Mouse (Mus musculus) neural tube, embryonic 14.5 days (tissue): ENCODE results near the gene Asap2. TPM values are rescaled to one million over a fixed set of nuclear protein-coding genes. Genes with fewer than 3 reads are reported as not detected.

ENCODE experiments used
- ATAC-seq: fragments of 200-750 bp; cut with Nextera tagmentation; 2 replicates; pipeline ENCODE4 v1.8.0; 2017; ENCODE audit warnings: low read depth, mild to moderate bottlenecking, moderate TSS enrichment, moderate library complexity
- H3K27ac ChIP-seq: fragments of 300-500 bp; sonication (generic); 2 replicates; pipeline ENCODE4 v1.5.1; 2014; ENCODE audit warnings: low read depth, mild to moderate bottlenecking, control low read depth, low read length, moderate library complexity, mixed read lengths
- H3K27me3 ChIP-seq: fragments of 300-500 bp; sonication (generic); 2 replicates; pipeline ENCODE4 v1.6.1; 2014; ENCODE audit warnings: low read length; ENCODE audit not compliant: control insufficient read depth, insufficient read depth
- H3K36me3 ChIP-seq: fragments of 300-500 bp; sonication (generic); 2 replicates; pipeline ENCODE4 v1.6.1; 2014; ENCODE audit warnings: low read length, mixed read lengths; ENCODE audit not compliant: control insufficient read depth, insufficient read depth
- H3K4me1 ChIP-seq: fragments of 300-500 bp; sonication (generic); 2 replicates; pipeline ENCODE4 v1.6.1; 2014; ENCODE audit warnings: low read length; ENCODE audit not compliant: control insufficient read depth, insufficient read depth
- H3K4me2 ChIP-seq: fragments of 300-500 bp; sonication (generic); 2 replicates; pipeline ENCODE4 v1.6.1; 2014; ENCODE audit warnings: mild to moderate bottlenecking, low read depth, low read length, control low read depth
- H3K4me3 ChIP-seq: fragments of 300-500 bp; sonication (generic); 2 replicates; pipeline ENCODE4 v1.5.1; 2014; ENCODE audit warnings: low read depth, low read length, control low read depth, mixed read lengths
- H3K9ac ChIP-seq: fragments of 300-500 bp; sonication (generic); replicated peaks from 2 replicates; pipeline ENCODE4 v1.6.1; 2014; ENCODE audit warnings: low read depth, mild to moderate bottlenecking, control low read depth, low read length, mixed read lengths
- H3K9me3 ChIP-seq: fragments of 300-500 bp; sonication (generic); 2 replicates; pipeline ENCODE4 v1.6.1; 2016; ENCODE audit warnings: low read length; ENCODE audit not compliant: control insufficient read depth
- WGBS: fragments of 180-500 bp; shearing (Covaris S2); extraction: QIAGEN DNeasy Blood & Tissue Kit; methylation state at CpG from one replicate; pipeline ENCODE4 v1.1.7; 2014; 5-methylcytosine and 5-hydroxymethylcytosine counted together
- polyA plus RNA-seq: library from polyadenylated mRNA; unstranded; fragments of >200 nt; fragmentation: Nextera tagmentation; extraction: Ambion mirVana; gene quantifications from 2 replicates; pipeline ENCODE4 v1.2.1, GENCODE M21; 2014

Gene Asap2
- polyA plus RNA-seq, 1 experiment from 2014 or later, result 19.7 TPM

DNA sequence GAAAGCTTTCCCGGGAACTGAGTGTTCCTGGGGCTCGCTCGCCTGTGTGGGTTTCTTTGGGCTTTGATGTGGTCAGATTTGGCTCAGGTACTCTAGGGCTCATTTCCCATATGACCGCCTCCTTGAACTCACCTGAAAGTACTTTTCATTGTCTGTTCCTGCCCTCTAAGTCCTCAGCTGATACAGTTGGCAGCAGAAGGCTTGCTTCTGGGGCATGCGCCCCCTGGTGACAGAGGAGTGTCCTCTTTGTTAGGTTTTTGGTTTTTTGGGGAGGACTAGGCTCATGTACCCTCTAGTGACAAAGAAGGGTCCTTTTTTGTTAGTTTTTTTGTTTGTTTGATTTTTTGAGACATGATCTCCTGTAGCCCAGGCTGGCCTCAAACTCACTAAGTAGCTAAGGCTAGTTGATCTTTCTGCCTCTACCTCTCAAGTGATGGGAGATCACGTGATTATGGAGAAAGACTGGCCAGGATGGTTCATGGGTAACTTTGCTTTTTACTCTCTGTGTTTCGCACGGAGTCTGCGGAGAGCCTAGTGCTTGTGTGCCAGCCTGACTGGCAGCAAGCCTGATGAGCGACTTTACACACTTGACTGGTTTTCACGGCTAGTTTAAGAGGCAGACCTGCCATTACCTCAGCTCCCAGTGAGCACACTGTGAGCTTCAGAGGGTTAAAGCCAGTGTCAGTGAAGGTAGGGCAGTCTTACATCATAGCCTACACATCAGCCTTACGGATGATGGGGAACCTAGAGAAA, 328.1 kb downstream of the Asap2 start:
- 76% methylated on average over 12 of the region's 12 CpGs for WGBS

More for the DNA sequence above, 328.1 kb downstream of the Asap2 start:
- no peaks in the 10 kb centered on the region for H3K27me3 ChIP-seq
- no peak overlapping the region for H3K27ac ChIP-seq
- H3K36me3 ChIP-seq, result peaks cover 8% of the 10 kb centered on the region
- H3K9me3 ChIP-seq, result no peaks in the 10 kb centered on the region
- H3K4me3 ChIP-seq, result no peak overlapping the region
- H3K4me1 ChIP-seq, result no peaks in the 10 kb centered on the region
- H3K4me2 ChIP-seq, result no peak overlapping the region
- no peak for ATAC-seq
- no peak overlapping the region for H3K9ac ChIP-seq
